Mouse (Mus musculus): ENCODE measurements around the gene Hoxd12. TPM values are rescaled to one million over a fixed set of nuclear protein-coding genes. Genes with fewer than 3 reads are reported as not detected.

The Hoxd12 gene
- polyA plus RNA-seq, 1 experiment = not detected

GRCm38 (mm10) chr2:74726973-74727639 is 52.3 kb downstream of the Hoxd12 start:
- DNase-seq (ENCODE audit: extremely low spot score in 1 of 2, low spot score in 1 of 2) = no peak

Other genes with a start within 250 kb of the Hoxd12 start
- gene Lnpk, start 95.6 kb upstream of the Hoxd12 start, polyA plus RNA-seq (2012; rRNA removed) = 28.6 and 29.3 TPM in 2 replicates
- not detected in 2 replicates for gene Evx2, start 15.5 kb upstream of the Hoxd12 start, polyA plus RNA-seq (2012; rRNA removed)
- gene Hoxd13, start 6.7 kb upstream of the Hoxd12 start, polyA plus RNA-seq (2012; rRNA removed) = not detected in 2 replicates
- not detected in 2 replicates for gene Hoxd11, start 4.5 kb downstream of the Hoxd12 start, polyA plus RNA-seq (2012; rRNA removed)
- gene Hoxd10, start 16.9 kb downstream of the Hoxd12 start, polyA plus RNA-seq (2012; rRNA removed) = not detected in 2 replicates
- 0.04 and 0.11 TPM in 2 replicates for gene Hoxd9, start 22.7 kb downstream of the Hoxd12 start, polyA plus RNA-seq (2012; rRNA removed)
- gene Hoxd8, start 29.6 kb downstream of the Hoxd12 start, polyA plus RNA-seq (2012; rRNA removed) = 0.04 and 0.06 TPM in 2 replicates
- gene Hoxd3, start 36.9 kb downstream of the Hoxd12 start, polyA plus RNA-seq (2012; rRNA removed) = not detected in 2 replicates
- gene Hoxd4, start 36.9 kb downstream of the Hoxd12 start, polyA plus RNA-seq (2012; rRNA removed) = not detected in 2 replicates
- 0.04 TPM in 1 of 2 replicates, not detected in the other for gene Gm28230, start 51.7 kb downstream of the Hoxd12 start, polyA plus RNA-seq (2012; rRNA removed)
- gene Hoxd1, start 88.0 kb downstream of the Hoxd12 start, polyA plus RNA-seq (2012; rRNA removed) = 0.08 and 0.13 TPM in 2 replicates
- gene Mtx2, start 150.8 kb downstream of the Hoxd12 start, polyA plus RNA-seq (2012; rRNA removed) = 48.1 and 51.2 TPM in 2 replicates

Measured in frontal cortex, adult 2 months (tissue).